Mouse (Mus musculus) midbrain, embryonic 14.5 days (tissue): ENCODE results near the gene Tpra1. TPM values are rescaled to one million over a fixed set of nuclear protein-coding genes. Genes with fewer than 3 reads are reported as not detected.

Experiments
- ATAC-seq: fragments of 200-750 bp; cut with Nextera tagmentation; 2 replicates; pipeline ENCODE4 v1.8.0; 2017; ENCODE audit warnings: moderate number of reproducible peaks, moderate library complexity; ENCODE audit not compliant: low FRiP score, low TSS enrichment
- DNase-seq: peaks from one replicate; pipeline ENCODE4 v3.0.0-alpha.2; 2015
- H3K27ac ChIP-seq: fragments of 300-500 bp; sonication (generic); replicated peaks from 2 replicates; pipeline ENCODE4 v1.5.1; 2014; ENCODE audit warnings: mild to moderate bottlenecking, low read depth, low read length, moderate library complexity
- H3K27me3 ChIP-seq: fragments of 300-500 bp; sonication (generic); 2 replicates; pipeline ENCODE4 v1.6.1; 2014; ENCODE audit warnings: low read length, control low read depth, mixed read lengths; ENCODE audit not compliant: control insufficient read depth, insufficient read depth
- H3K36me3 ChIP-seq: fragments of 300-500 bp; sonication (generic); 2 replicates; pipeline ENCODE4 v1.6.1; 2014; ENCODE audit warnings: low read length, control low read depth; ENCODE audit not compliant: control insufficient read depth, insufficient read depth
- H3K4me1 ChIP-seq: fragments of 300-500 bp; sonication (generic); 2 replicates; pipeline ENCODE4 v1.6.1; 2014; ENCODE audit warnings: mild to moderate bottlenecking, antibody characterized with exemption, low read length, control low read depth; ENCODE audit not compliant: control insufficient read depth, insufficient read depth
- H3K4me2 ChIP-seq: fragments of 300-500 bp; sonication (generic); 2 replicates; pipeline ENCODE4 v1.6.1; 2014; ENCODE audit warnings: mild to moderate bottlenecking, low read length, moderate library complexity
- H3K4me3 ChIP-seq: fragments of 300-500 bp; sonication (generic); replicated peaks from 2 replicates; pipeline ENCODE4 v1.5.1; 2014; ENCODE audit warnings: low read depth, low read length
- H3K9ac ChIP-seq: fragments of 300-500 bp; sonication (generic); replicated peaks from 2 replicates; pipeline ENCODE4 v1.6.1; 2014; ENCODE audit warnings: mild to moderate bottlenecking, low read length, moderate library complexity
- H3K9me3 ChIP-seq: fragments of 300-500 bp; sonication (generic); 2 replicates; pipeline ENCODE4 v1.6.1; 2016; ENCODE audit warnings: low read length, control low read depth, mixed read lengths; ENCODE audit not compliant: control insufficient read depth
- WGBS: fragments of 180-500 bp; shearing (Covaris S2); extraction: QIAGEN DNeasy Blood & Tissue Kit; methylation state at CpG from one replicate; pipeline ENCODE4 v1.1.7; 2014; 5-methylcytosine and 5-hydroxymethylcytosine counted together
- polyA plus RNA-seq: library from polyadenylated mRNA; unstranded; fragments of >200 nt; fragmentation: Nextera tagmentation; extraction: Ambion mirVana; gene quantifications from 2 replicates; pipeline ENCODE4 v1.2.1, GENCODE M21; 2014

Gene Tpra1
- polyA plus RNA-seq, 1 experiment from 2014 or later = 50.0 TPM

DNA sequence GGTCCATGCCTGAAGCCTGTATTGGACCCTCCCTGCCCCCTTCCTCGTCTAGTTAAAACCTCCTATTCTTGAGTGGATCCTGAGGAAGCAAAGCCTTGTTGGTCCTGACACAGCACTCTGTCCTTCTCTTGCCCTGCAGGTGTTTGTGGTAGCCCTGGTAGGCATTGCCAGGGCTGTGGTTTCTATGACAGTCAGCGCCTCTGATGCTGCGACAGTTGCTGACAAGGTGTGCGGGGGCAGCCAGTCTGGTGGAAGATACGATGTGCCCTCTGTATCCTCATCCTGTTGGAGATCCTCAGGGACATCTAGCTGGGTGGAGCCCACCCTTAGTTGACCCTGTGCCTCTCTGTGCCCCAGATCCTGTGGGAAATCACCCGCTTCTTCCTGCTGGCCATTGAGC, 7.1 kb downstream of the Tpra1 start:
- Histone ChIP-seq H3K36me3 (peaks cover 29% of the 10 kb centered on the region), H3K4me1 (no peaks in the 10 kb centered on the region; the same call in 1 of the 2 replicates), H3K27me3 (no peaks in the 10 kb centered on the region), H3K9ac (no peak overlapping the region), H3K27ac (no peak overlapping the region), H3K9me3 (no peaks in the 10 kb centered on the region), H3K4me3 (no peak overlapping the region), H3K4me2 (no peak overlapping the region)
- DNase-seq (no peak), ATAC-seq (no peak)
- 90% methylated on average over 6 of the region's 6 CpGs for WGBS

DNA sequence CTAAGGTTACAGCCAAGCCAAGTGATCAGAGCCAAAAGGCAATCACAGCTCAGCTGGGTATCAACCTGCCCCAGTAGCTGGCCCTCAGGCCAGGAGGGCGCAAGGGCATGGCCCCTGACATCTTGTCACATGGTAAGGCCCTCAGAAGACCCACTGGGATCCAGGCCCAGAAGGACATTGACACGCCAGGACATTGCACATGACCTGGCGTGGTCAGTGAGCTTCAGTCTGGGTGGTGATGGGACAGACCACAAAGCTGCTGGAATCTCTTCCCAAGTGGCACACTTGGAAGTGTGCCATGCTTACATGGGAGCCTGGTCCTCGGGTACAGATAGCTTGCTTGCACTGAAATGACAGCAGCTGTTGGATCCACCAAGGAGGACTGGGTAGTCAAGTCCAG, 11.0 kb downstream of the Tpra1 start:
- 85% methylated on average over 4 of the region's 4 CpGs for WGBS
- H3K27me3 ChIP-seq = no peaks in the 10 kb centered on the region
- H3K4me2 ChIP-seq = no peak overlapping the region
- H3K9me3 ChIP-seq = no peaks in the 10 kb centered on the region
- H3K27ac ChIP-seq = no peak overlapping the region
- H3K36me3 ChIP-seq = peaks cover 29% of the 10 kb centered on the region
- no peaks in the 10 kb centered on the region for H3K4me1 ChIP-seq
- no peak overlapping the region for H3K4me3 ChIP-seq
- DNase-seq (no peak), ATAC-seq (no peak)
- no peak overlapping the region for H3K9ac ChIP-seq

DNA sequence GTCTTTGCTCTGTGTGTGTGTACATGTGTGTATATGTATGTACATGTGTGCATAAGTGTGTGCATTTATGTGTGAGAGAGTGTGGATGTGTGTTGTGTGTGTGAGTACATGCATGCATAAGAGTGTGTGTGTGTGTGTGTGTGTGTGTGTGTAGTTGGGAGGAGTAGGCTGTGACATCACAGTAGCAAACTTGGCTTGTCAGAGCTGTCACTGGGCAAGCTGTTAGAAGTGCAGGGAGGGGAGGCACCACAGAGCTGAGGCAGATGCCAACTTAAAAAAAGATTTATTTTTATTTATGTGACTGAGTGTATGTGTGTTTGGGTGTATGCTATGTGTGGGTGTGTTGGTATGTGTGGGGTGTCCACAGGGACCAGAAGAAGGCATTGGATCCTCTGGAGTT, 11.4 kb downstream of the Tpra1 start:
- Histone ChIP-seq H3K9ac (no peak overlapping the region), H3K27ac (no peak overlapping the region), H3K36me3 (peaks cover 29% of the 10 kb centered on the region), H3K9me3 (no peaks in the 10 kb centered on the region), H3K4me2 (no peak overlapping the region), H3K27me3 (no peaks in the 10 kb centered on the region), H3K4me1 (no peaks in the 10 kb centered on the region), H3K4me3 (no peak overlapping the region)
- ATAC-seq = no peak
- DNase-seq = no peak

DNA sequence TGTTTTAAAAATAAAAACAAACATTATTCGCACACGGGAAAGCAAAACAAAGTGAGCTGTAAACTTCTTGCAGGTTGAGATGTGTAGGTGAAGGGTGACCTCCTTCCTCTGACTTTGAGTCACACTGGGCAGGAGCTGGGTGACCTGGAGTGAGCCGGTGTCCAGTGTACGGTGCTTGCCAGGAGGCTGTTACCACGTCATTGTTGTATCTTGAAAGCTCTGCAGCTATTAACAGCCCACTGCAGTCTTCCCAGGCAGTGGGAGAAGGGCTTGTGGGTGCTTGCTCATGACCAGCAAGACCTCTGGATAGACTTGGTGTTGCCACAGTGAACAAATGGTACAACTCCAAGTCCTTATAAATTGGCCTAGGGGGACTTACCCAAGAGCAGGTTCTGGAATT, 12.7 kb downstream of the Tpra1 start:
- Histone ChIP-seq H3K36me3 (peaks cover 21% of the 10 kb centered on the region), H3K4me3 (no peak overlapping the region), H3K4me2 (no peak overlapping the region), H3K4me1 (no peaks in the 10 kb centered on the region), H3K9me3 (no peaks in the 10 kb centered on the region), H3K27me3 (no peaks in the 10 kb centered on the region), H3K27ac (no peak overlapping the region), H3K9ac (no peak overlapping the region)
- no peak for DNase-seq
- 86% methylated on average over 5 of the region's 5 CpGs for WGBS
- no peak for ATAC-seq

DNA sequence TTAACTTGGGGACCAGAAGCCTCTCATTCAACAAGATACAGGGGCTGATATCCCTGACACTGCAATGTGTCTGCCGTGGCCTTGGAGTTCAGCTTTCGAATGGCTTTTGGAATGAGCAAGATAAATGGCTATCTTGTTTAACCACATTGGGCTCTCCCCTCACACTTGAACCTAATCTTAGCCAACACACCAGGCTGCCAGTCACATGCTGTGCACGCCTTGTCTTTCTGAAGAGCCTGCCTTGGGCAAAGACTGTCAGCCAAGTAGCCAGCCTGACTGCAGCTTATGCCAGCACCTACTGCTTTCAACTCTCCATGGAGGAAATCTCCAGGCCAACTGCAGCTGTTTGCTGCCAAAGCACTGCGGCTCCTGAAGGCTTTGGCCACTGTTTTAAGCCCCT, 13.5 kb downstream of the Tpra1 start:
- Histone ChIP-seq H3K9ac (no peak overlapping the region), H3K4me3 (no peak overlapping the region), H3K36me3 (peaks cover 15% of the 10 kb centered on the region), H3K4me1 (no peaks in the 10 kb centered on the region), H3K9me3 (no peaks in the 10 kb centered on the region), H3K27me3 (no peaks in the 10 kb centered on the region), H3K4me2 (no peak overlapping the region), H3K27ac (no peak overlapping the region)
- DNase-seq (peak; percentile 6), ATAC-seq (no peak)
- 76% methylated on average over 4 of the region's 4 CpGs for WGBS

DNA sequence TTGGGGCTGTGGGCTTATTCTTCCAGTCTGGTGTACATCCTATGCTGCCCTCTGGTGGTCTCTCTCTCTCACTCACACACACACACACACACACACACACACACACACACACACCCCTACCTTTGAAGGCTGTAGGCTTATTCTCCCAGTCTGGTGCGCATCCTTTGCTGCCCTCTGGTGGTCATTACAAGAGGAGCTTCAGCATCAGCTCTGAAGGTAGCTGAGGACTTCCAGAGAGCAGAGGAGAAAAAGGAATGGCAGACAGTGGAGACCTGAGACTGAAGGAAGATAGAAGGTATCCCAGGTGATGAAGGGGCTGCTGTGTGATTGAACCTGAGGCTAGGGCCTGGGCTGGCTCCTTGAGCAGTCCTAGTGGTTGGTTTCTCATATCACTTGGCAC, 14.1 kb downstream of the Tpra1 start:
- no peak overlapping the region for H3K4me2 ChIP-seq
- WGBS = 45% methylated on average over 1 of the region's 1 CpGs
- no peaks in the 10 kb centered on the region for H3K27me3 ChIP-seq
- no peaks in the 10 kb centered on the region for H3K9me3 ChIP-seq
- peak; percentile 58 for DNase-seq
- no peaks in the 10 kb centered on the region for H3K4me1 ChIP-seq
- no peak overlapping the region for H3K4me3 ChIP-seq
- no peak for ATAC-seq
- no peak overlapping the region for H3K9ac ChIP-seq
- H3K36me3 ChIP-seq = peaks cover 10% of the 10 kb centered on the region; the same call in 1 of the 2 replicates
- no peak overlapping the region for H3K27ac ChIP-seq

DNA sequence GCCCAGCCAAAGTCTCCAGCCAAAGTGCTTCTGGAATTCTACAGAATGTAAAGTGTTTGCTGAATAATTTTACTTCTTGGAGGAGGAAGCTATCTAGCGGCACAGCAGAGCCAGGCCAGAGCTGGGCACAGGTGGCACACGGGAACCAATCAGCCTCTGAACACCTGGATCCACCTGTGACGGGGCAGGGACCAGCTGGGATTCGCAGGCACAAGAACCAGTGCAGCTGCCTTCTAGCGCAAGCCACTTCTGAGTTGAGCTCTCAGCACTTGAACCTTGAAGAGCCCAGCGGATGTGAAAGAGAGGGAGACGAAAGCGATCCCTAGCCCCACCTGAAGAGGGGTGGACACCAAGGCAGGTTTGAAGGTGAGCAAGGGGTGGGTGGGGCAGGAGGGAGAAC, 16.8 kb downstream of the Tpra1 start:
- 79% methylated on average over 8 of the region's 8 CpGs for WGBS
- H3K4me1 ChIP-seq = no peaks in the 10 kb centered on the region
- no peak overlapping the region for H3K9ac ChIP-seq
- H3K9me3 ChIP-seq = no peaks in the 10 kb centered on the region
- no peak overlapping the region for H3K4me3 ChIP-seq
- DNase-seq = no peak
- no peak for ATAC-seq
- no peak overlapping the region for H3K4me2 ChIP-seq
- H3K27me3 ChIP-seq = no peaks in the 10 kb centered on the region
- no peaks in the 10 kb centered on the region for H3K36me3 ChIP-seq
- H3K27ac ChIP-seq = no peak overlapping the region

DNA sequence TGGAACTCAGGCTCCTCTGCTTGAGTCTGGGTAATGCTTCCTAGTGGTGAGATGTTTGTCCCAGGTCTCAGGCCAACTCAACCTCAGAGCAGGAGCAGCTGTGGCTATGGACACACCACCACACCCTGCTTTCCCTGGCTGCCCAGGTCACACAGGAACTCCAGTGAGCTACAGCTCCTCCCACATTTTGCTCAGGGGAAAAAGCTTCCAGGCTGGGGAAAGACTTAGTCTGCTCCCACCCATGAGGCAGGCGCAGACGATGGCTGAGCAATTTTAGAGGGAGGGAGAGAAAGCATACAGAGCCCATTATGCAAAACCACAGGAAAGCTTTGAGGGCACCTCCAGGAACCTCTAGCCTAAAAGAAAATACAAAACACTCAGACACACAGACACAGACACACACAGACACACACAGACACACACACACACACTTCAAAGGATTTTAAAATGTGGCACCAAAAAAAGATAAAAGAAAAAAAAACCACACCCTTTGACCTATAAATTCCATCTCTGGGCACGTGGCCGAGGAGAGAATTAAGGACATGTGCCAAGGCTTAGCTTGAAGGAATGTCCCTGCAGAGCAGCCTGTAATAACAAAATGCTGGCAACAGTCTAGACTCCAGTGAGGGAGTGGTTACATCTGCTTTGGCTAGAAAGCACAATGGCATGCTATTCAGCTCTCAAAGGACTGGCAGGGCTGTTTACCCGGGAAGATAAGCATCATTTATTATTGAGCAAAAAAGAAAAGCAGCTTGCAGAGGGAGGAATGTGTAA, 22.6 kb downstream of the Tpra1 start:
- WGBS = 3% methylated on average over 5 of the region's 5 CpGs
- H3K4me2 ChIP-seq = no peak overlapping the region
- no peaks in the 10 kb centered on the region for H3K9me3 ChIP-seq
- H3K9ac ChIP-seq = no peak overlapping the region
- no peak for ATAC-seq
- H3K4me1 ChIP-seq = peaks cover 43% of the 10 kb centered on the region
- DNase-seq = peak; percentile 76
- H3K27ac ChIP-seq = peak overlapping the region; percentile 81
- H3K36me3 ChIP-seq = no peaks in the 10 kb centered on the region
- no peaks in the 10 kb centered on the region for H3K27me3 ChIP-seq
- no peak overlapping the region for H3K4me3 ChIP-seq

DNA sequence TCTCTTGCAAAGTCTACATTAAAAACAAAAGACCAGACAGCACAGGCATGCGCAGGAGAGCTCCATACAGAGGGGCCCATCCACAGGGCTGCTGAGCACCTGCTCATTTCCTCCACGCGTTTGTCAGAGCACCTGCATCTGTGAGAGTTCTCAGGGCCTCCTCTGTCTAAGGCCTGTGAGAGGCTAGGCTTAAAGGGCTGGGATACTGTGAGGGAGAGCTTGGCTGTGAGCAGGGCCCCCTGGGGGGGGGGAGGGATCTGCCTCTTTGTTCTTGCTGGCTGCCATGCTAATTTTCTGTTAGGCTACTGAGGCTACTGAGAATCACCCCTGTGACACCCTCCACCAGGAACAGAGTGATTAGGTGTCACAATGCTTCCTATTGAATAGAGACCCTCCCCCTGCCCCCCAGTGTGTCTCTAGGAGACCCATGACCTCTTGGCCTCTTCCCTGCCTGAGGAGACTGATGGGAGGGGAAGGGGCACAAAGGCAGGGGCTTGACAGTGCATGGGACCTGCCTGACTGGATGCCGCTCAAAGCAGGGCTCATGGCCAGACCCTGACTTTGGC, 23.7 kb downstream of the Tpra1 start:
- DNase-seq (peak; percentile 70), ATAC-seq (peak; percentile 38)
- H3K4me1 ChIP-seq = peaks cover 51% of the 10 kb centered on the region
- peak overlapping the region; percentile 81 for H3K27ac ChIP-seq
- H3K9ac ChIP-seq = no peak overlapping the region; the same call in 1 of the 2 replicates
- H3K27me3 ChIP-seq = no peaks in the 10 kb centered on the region
- H3K36me3 ChIP-seq = no peaks in the 10 kb centered on the region
- no peaks in the 10 kb centered on the region for H3K9me3 ChIP-seq
- 6% methylated on average over 4 of the region's 4 CpGs for WGBS
- H3K4me3 ChIP-seq = no peak overlapping the region
- no peak overlapping the region for H3K4me2 ChIP-seq
